Mouse (Mus musculus): ENCODE data around the gene Eda. TPM values are rescaled to one million over a fixed set of nuclear protein-coding genes. Genes with fewer than 3 reads are reported as not detected.
"Not testable (repeated sequence)": the region's sequence is repeated elsewhere in the genome, so short reads cannot be mapped to it uniquely, and the experiment has no call there.

Eda gene
- polyA plus RNA-seq, 1 experiment, result 0.18 TPM

- TF ChIP-seq POLR2A (IDR thresholded peaks at IDR 0.05; ENCODE audit: low read depth, low read length), result no peak
- Histone ChIP-seq H3K4me1 (ENCODE audit: control insufficient read depth, insufficient read depth, insufficient read length, low read length) (no peaks in the 10 kb centered on the region), H3K36me3 (ENCODE audit: control insufficient read depth, insufficient read depth, low read length) (no peaks in the 10 kb centered on the region), H3K4me3 (ENCODE audit: low read depth, low read length) (no peak overlapping the region), H3K27ac (ENCODE audit: insufficient read depth, low read depth, low read length) (no peak overlapping the region), H3K27me3 (ENCODE audit: control insufficient read depth, insufficient read depth, low read length) (no peaks in the 10 kb centered on the region)
These were observed 425.5 kb downstream of the Eda start for GRCm38 (mm10) chrX:100400900-100401299.

GRCm38 (mm10) chrX:100401657-100402056, 426.3 kb downstream of the Eda start:
- Histone ChIP-seq H3K4me1 (ENCODE audit: control insufficient read depth, insufficient read depth, insufficient read length, low read length) (no peaks in the 10 kb centered on the region), H3K27ac (ENCODE audit: insufficient read depth, low read depth, low read length) (no peak overlapping the region), H3K4me3 (ENCODE audit: low read depth, low read length) (no peak overlapping the region), H3K36me3 (ENCODE audit: control insufficient read depth, insufficient read depth, low read length) (no peaks in the 10 kb centered on the region), H3K27me3 (ENCODE audit: control insufficient read depth, insufficient read depth, low read length) (no peaks in the 10 kb centered on the region)
- TF ChIP-seq POLR2A (IDR thresholded peaks at IDR 0.05; ENCODE audit: low read depth, low read length) (no peak), CTCF (IDR thresholded peaks at IDR 0.05; ENCODE audit: extremely low read depth, insufficient read length, insufficient replicate concordance, low read depth, low read length) (no peak)
- 80% methylated on average over 5 of the region's 5 CpGs for WGBS

- TF ChIP-seq CTCF (IDR thresholded peaks at IDR 0.05; ENCODE audit: extremely low read depth, insufficient read length, insufficient replicate concordance, low read depth, low read length) (no peak), POLR2A (IDR thresholded peaks at IDR 0.05; ENCODE audit: low read depth, low read length) (no peak)
- H3K4me3 ChIP-seq (ENCODE audit: low read depth, low read length), result no peak overlapping the region
These were observed 433.8 kb downstream of the Eda start for GRCm38 (mm10) chrX:100409245-100409644.

GRCm38 (mm10) chrX:100428693-100429092, 453.3 kb downstream of the Eda start, which contains the start of gene Otud6a:
Gene Otud6a, plus strand, starts transcription at chrX:100429013.
- TF ChIP-seq CTCF (IDR thresholded peaks at IDR 0.05; ENCODE audit: extremely low read depth, insufficient read length, insufficient replicate concordance, low read depth, low read length), result no peak
- no peak for TF ChIP-seq POLR2A (IDR thresholded peaks at IDR 0.05; ENCODE audit: low read depth, low read length)
- Histone ChIP-seq H3K27ac (ENCODE audit: insufficient read depth, low read depth, low read length) (no peak within 1 kb of the TSS), H3K36me3 (ENCODE audit: control insufficient read depth, insufficient read depth, low read length) (no peaks in the 10 kb centered on the region), H3K4me1 (ENCODE audit: control insufficient read depth, insufficient read depth, insufficient read length, low read length) (no peaks in the 10 kb centered on the region), H3K27me3 (ENCODE audit: control insufficient read depth, insufficient read depth, low read length) (no peaks in the 10 kb centered on the region), H3K4me3 (ENCODE audit: low read depth, low read length) (no peak within 1 kb of the TSS)
- WGBS, result 90% methylated on average over 21 of the region's 21 CpGs

More at GRCm38 (mm10) chrX:100409245-100409644, 433.8 kb downstream of the Eda start:
- Histone ChIP-seq H3K27me3 (ENCODE audit: control insufficient read depth, insufficient read depth, low read length) (no peaks in the 10 kb centered on the region), H3K4me1 (ENCODE audit: control insufficient read depth, insufficient read depth, insufficient read length, low read length) (no peaks in the 10 kb centered on the region), H3K36me3 (ENCODE audit: control insufficient read depth, insufficient read depth, low read length) (no peaks in the 10 kb centered on the region), H3K27ac (ENCODE audit: insufficient read depth, low read depth, low read length) (no peak overlapping the region)
- 57% methylated on average over 1 of the region's 1 CpGs for WGBS

- no peaks in the 10 kb centered on the region for H3K27me3 ChIP-seq (ENCODE audit: control insufficient read depth, insufficient read depth, low read length)
- no peaks in the 10 kb centered on the region for H3K4me1 ChIP-seq (ENCODE audit: control insufficient read depth, insufficient read depth, insufficient read length, low read length)
- WGBS, result 63% methylated on average over 3 of the region's 3 CpGs
- H3K36me3 ChIP-seq (ENCODE audit: control insufficient read depth, insufficient read depth, low read length), result no peaks in the 10 kb centered on the region
- TF ChIP-seq CTCF (IDR thresholded peaks at IDR 0.05; ENCODE audit: extremely low read depth, insufficient read length, insufficient replicate concordance, low read depth, low read length) (no peak), POLR2A (IDR thresholded peaks at IDR 0.05; ENCODE audit: low read depth, low read length) (no peak)
- no peak overlapping the region for H3K4me3 ChIP-seq (ENCODE audit: low read depth, low read length)
- H3K27ac ChIP-seq (ENCODE audit: insufficient read depth, low read depth, low read length), result no peak overlapping the region
These were observed 456.9 kb downstream of the Eda start for GRCm38 (mm10) chrX:100432311-100432710.

- H3K4me1 ChIP-seq (ENCODE audit: control insufficient read depth, insufficient read depth, insufficient read length, low read length); H3K36me3 ChIP-seq (ENCODE audit: control insufficient read depth, insufficient read depth, low read length); H3K27me3 ChIP-seq (ENCODE audit: control insufficient read depth, insufficient read depth, low read length); H3K27ac ChIP-seq (ENCODE audit: insufficient read depth, low read depth, low read length); H3K4me3 ChIP-seq (ENCODE audit: low read depth, low read length): not testable (repeated sequence)
- WGBS, result 87% methylated on average over 2 of the region's 2 CpGs
These were observed 467.2 kb downstream of the Eda start, which contains the start of gene Awat2 for GRCm38 (mm10) chrX:100442617-100443016. Gene Awat2, minus strand, starts transcription at chrX:100442717.

GRCm38 (mm10) chrX:100443532-100443931, 468.1 kb downstream of the Eda start:
- 93% methylated on average over 7 of the region's 7 CpGs for WGBS
- H3K27me3 ChIP-seq (ENCODE audit: control insufficient read depth, insufficient read depth, low read length), result no peaks in the 10 kb centered on the region
- TF ChIP-seq CTCF (IDR thresholded peaks at IDR 0.05; ENCODE audit: extremely low read depth, insufficient read length, insufficient replicate concordance, low read depth, low read length) (no peak), POLR2A (IDR thresholded peaks at IDR 0.05; ENCODE audit: low read depth, low read length) (no peak)

More at GRCm38 (mm10) chrX:100443532-100443931, 468.1 kb downstream of the Eda start:
- no peak overlapping the region for H3K27ac ChIP-seq (ENCODE audit: insufficient read depth, low read depth, low read length)
- no peaks in the 10 kb centered on the region for H3K36me3 ChIP-seq (ENCODE audit: control insufficient read depth, insufficient read depth, low read length)
- H3K4me1 ChIP-seq (ENCODE audit: control insufficient read depth, insufficient read depth, insufficient read length, low read length), result no peaks in the 10 kb centered on the region
- H3K4me3 ChIP-seq (ENCODE audit: low read depth, low read length), result no peak overlapping the region

Other genes starting within 250 kb of the Eda start
- 0.05 and 0.09 TPM in 2 replicates for gene Tmem28, start 154.6 kb upstream of the Eda start, polyA plus RNA-seq (2012; rRNA removed)